Mouse (Mus musculus) layer of hippocampus, postnatal 14 days (tissue): ENCODE data around the gene Thsd4. TPM values are rescaled to one million over a fixed set of nuclear protein-coding genes. Genes with fewer than 3 reads are reported as not detected.
A peak's percentile ranks its signal among the peaks of the same experiment; 100 is the strongest.
"Not testable (repeated sequence)": the region's sequence is repeated elsewhere in the genome, so short reads cannot be mapped to it uniquely, and the experiment has no call there.

Source experiments
- DNase-seq, 2 experiments: peaks; one replicate each; pipeline ENCODE4 v3.0.0; 2021 to 2022; ENCODE audit warnings: low spot score in 2 of 2, mixed read lengths in 1 of 2
- total RNA-seq, 2 experiments: library from RNA; stranded (reverse); gene quantifications; 2 replicates each; pipeline ENCODE4 v1.2.3; 2021

Thsd4 gene
- total RNA-seq, 2 experiments from 2014 or later, result 36.4 to 37.8 TPM

DNA sequence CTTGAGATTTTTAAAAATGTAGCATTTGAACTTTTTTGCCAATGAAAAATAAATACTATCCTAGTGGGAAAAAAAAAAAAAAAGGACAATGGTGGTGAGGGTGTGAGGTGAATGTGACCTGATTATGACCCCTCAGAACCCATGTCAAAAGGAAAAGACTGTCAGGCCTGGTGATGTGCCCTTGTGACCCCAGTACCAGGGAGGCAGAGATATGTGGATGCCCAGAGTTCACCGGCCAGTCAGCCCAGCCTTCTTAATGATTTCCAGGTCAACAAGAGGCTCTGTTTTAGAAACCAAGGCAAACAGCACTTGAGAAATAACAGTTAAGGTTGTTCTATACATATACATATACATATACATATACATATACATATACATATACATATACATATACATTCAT, 501.4 kb downstream of the Thsd4 start:
- DNase-seq, result no peak

DNA sequence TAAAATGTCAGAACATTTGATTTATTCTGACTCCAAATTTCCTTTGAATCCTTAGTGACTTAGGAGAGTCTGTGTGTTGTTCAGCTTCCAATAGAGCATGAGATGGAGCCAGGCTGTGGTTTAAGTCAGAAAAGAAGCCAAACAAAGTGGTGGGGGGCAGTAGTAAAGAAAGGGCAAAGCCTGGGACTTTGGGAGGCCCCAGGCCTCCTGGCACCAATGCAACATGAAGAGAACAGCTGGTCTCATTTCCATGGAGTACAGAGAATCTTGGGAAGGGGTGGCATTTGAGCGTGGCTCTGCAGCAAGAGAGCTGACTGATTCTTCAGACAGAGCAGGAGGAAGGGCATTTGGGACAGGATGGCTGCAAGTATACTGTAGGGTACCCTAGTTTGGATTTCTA, 511.6 kb downstream of the Thsd4 start:
- no peak for DNase-seq

DNA sequence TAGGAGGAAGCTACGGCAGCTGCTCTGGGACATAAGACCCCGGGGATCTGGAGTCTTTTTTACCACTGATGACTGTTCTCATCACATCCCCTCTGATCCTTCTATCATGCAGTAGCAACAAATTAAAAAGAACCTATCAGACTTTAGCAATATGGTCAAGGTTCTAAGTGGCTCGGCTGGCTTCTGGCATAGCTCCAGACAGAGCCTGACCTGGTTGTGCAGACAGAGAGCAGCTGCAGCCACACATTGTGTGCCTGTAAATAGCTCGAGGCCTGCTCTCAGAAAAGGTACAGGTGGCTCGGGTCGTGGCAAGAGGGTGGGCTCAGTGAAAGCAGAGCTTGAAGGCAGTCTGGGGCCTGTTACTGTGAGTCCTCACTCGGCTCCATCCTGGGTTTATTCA, 512.9 kb downstream of the Thsd4 start:
- DNase-seq, result no peak

DNA sequence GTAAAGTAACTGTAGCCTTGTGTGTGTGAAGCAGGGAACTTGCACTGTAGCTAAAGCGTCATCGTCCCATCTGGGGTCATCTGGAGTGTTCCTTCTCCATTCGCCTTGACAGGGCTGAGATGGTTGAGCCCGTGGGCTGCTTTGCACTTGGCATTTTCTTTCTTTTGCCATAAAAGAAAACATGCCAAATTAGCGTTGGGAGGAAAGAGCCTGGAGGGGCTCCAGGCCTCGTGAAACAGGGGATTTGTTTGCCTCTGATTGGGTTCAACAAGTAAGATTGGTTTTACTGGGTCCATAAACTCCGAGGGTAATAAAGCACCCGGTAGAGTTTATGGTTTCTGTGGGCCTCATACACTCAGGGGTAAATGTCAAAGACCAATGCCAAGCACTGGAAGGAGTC, 519.5 kb downstream of the Thsd4 start:
- DNase-seq, result no peak

DNA sequence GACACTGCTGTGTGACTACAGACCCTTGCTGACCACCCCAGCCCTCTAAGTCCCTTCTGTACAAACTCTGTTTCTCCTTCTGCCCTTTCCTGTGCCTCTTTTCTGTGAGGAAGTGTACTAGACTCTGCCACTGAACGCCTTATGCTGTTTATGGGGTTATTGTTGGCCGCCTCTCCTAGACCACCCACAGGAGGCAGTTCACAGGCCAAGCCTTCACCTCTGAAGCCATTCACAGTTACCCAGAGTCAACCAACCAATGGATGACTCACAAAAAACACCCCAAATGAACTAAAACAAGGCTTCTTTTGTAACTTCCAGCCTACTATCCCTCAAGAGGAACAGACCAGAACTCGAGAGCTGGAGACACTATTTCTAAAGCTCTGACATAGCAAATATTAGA, 520.4 kb downstream of the Thsd4 start:
- DNase-seq, result no peak

DNA sequence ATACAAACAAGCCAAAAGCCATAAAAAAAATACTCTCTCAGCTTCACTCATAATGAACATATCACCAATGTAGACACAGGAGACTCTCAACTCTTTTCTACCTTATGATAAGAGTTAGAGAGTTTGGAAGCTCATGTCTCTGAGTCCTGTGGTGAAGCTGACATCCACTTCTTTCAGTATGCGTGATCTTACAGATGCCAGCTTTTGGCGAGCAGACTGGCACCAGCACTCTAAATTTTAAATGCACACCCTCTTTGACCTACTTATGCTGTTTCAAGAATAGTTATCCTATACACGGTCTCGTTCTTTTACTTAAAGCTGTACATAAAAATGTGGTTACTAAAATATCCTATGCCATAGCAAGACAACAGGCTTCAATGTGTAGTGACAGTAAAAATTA, 524.1 kb downstream of the Thsd4 start:
- DNase-seq, result no peak

DNA sequence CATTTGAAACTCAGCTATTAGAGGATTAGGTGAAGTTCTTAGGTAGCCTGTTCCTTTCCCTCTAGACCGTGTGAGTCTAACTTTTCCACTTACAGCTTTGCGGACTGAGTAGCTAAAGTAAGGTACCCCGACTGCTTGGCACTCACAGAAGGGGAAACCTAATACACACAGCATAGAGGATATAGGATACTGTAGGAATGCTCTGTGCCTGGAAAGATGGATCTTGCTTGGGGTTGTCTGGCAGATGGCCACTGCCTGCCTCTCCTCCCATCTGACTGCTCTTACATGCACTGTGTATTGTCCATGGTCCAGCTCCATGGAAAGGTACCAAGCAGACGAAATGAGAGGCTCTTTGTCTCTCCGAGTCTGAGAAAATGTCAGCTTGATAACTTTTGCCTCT, 530.4 kb downstream of the Thsd4 start:
- DNase-seq, result no peak

DNA sequence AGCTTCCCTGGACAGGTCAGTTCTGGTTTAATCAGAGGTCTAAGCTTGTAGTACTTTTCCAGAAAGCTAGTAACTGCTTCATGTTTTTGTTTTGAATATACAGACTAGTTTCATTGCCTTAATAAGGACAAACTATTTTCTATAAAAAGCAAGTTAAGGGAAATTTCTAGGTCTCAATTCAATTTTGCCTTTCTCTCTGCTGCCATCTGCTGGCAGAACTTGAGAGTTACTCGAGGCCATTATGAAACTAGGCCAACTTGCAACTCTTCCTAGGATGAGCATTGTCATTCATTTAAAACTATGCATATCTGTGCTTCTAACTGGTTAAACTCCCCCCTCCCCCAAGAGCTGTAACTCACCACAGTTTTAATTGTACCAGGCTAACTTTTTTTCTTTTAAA, 532.0 kb downstream of the Thsd4 start:
- DNase-seq, result peak; percentile 57 to 83

DNA sequence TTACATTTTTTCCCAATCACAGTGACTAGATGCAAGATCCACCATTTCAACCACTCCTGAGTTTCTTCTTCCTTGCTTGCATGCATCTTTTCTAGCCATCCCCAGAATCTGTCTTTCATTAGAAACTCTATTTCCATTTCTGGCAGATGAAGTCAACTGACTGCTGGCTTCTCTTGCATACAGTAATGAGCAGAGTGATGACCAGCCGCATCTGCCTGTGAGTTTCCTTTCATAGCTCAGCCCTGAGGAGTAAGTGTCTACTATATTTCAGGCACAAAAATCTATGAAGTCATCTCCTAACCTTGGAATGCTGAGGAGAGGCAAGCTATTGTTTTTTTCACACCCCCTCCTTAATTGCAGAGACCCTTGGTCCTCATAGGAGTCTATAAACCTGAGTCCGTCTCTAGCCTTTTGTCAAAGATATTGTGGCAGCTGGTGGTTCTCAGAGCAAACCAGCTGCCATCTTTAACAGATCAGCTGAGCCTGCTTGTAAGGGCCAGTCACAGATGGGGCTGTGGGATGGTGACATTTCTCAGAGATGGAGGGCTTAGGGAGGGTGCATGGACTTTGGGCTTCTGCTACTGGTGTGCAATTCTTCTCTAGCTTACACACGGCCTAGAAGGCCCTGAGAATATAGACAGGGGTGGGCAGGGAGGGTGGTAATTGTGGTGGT, 535.8 kb downstream of the Thsd4 start:
- peak in 1 of 2 experiments; percentile 28 for DNase-seq

DNA sequence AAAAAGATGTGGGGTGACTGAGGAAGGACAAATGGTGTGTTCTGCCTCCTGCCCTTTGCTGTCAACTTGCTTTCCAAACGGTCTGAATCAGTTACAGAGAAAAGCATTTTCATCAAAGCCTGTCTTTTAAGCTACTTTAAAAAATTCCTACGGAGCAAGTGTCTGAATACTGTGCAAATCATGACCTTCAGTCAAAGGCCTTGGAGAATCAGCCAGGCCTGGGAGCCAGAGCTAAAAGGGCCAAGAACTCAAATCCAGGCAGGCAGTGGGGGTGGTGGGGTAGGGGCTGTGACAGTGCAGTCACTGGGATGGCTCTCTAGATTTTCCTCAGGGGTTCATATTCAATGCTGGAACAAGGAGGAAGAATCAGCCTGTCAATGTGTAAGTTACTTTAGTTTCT, 540.7 kb downstream of the Thsd4 start:
- DNase-seq, result no peak

DNA sequence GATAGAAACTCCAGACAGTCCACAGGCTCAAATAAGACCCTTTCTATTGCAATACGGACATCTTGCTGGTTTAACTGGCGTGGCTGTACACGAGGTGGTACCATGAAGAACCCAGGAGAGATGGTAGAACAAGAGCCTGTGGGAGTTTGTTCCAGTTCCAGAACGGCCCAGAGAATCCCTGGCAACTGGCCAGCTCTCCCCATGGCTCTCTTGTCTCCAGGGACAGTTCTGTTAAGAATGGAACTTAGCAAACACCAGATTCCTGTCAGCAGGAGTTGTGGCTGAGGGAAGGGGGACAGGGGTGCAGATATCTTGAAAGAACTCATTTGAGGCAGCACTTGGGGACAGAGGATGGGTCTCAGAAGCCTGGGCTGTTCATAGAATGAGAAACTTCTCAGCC, 550.6 kb downstream of the Thsd4 start:
- DNase-seq, result no peak

DNA sequence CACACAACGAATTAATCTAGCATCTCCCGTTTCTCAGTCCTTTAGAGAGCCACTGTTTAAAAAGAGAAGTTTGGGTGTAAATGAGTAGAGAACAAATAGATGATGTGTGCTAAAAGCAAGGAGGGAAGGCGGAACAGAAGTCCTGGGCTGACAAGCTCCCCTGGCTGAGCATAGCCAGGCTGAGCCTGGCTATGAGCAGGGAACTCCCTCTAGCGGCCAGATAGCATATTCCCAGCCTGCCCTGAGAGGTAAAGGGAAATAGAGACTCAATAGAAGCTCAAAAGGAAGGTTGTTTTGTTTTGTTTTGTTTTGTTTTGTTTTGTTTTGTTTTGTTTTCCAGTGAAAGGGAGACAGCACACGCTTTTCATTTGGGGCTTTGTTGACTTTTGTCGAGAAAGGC, 552.5 kb downstream of the Thsd4 start:
- DNase-seq, result peak; percentile 44 to 77

DNA sequence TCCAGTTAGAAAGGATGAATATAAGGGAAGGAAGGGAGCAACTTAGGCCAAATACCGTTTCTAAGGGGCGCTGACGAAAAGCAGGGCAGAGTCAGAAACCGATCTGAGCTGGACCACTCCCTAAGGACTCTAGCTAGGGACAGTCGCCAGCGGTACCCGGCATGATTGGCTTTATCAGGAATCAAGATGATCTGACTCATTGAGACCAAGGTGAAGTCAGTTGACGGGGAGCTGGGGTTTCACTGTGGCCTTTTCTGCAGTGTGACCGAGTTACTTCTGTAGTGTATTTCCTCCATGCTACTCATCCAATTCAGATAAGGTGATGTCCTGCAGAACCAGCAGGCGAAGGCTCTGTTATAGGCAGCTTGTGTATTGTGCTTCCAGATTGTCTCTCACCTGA, 556.8 kb downstream of the Thsd4 start:
- no peak for DNase-seq

DNA sequence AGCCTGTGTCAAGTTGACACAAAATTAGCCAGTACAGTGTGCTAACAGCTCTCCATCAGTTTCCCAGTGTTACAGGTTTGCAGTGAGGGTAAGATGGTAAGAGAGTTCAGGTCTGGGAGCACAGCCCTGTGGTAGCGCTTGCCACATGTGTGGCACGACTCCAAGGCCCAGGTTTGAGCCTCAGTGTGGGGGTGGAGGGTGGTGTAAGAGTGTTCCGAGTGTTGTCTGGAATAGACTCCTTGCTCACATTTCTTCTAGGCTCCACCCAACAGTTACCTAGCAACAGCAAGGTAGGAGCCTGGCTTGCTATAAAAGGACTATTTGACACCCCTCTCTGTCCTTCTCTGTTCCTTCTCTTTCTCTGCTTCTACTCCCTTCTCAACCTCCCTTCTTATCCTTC, 557.5 kb downstream of the Thsd4 start:
- DNase-seq, result no peak

DNA sequence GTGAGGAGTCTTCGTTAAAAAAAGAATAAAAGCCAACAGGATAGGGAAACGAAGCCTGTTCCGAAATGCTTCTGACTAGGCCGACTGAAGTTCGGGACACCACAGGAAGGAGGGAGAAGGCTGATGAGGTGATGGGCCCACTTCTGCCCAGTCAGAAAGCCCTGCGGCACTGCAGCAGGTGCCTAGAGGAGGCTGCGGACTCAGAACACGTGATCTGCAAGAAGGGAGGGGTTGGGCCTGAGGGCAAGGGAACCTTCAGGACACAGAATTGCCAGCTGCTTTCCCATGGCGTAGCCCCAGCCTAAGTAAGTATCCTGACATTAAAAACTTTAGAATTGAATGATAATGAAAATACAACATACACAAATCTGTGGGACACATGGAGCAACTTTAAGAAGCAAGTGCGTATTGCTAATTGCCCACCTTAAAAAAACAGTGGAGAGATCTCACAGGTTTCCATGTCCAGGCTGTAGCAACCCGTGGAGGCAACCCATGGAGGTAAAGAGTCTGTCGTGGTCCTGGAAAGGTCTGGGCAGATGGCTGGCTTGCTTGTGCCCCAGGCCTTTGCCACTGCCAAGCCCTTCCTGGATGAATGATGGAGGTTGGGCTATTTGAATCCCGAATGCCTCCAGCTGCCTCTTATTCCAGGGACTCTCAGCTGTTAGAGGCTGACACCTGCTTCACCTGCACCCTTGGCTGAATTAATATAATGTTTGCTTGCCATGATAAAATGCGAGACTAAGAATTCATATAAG, 560.5 kb downstream of the Thsd4 start:
- no peak for DNase-seq

DNA sequence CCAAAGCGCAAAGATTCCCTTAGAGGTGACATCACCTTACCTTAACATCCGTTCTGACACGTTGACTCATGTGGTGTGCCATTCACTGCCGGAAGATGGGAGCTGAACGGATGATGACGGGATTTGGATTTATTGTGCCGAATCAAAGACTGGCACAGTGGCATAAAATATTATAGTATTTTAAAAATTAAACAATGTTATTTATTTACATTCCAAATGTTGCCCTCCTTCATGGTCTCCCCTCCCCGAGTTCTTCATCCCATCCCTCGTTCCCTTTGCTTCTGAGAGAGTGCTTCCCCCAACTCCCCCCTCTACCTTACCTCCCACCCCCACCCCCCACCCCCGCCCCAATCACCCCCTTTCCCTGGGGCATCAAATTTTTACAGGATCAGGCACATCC, 561.3 kb downstream of the Thsd4 start, which contains the start of gene Nr2e3:
Gene Nr2e3, minus strand, starts transcription at position 101 of the 400 bp plus-strand sequence.
- DNase-seq, result no peak

DNA sequence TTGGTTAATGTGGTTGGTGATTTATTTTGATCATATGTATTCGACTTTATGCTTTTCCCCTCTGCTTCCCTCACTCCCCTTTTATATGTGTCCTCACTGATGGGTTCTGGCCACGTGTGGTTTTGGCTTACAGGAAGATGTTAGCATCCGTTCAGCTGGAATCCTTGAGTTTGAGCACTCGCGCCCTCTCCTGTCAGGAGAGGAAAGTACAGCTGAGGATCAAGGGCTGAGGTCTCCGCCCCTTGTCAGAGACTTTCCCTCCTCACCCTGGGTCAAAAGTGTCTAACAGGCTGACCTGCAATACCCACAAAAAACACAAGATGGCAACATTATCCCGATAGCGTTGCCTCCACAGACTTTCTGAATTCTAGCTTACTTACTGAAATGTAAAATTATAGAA, 562.6 kb downstream of the Thsd4 start:
- DNase-seq, result peak; percentile 53 to 69

DNA sequence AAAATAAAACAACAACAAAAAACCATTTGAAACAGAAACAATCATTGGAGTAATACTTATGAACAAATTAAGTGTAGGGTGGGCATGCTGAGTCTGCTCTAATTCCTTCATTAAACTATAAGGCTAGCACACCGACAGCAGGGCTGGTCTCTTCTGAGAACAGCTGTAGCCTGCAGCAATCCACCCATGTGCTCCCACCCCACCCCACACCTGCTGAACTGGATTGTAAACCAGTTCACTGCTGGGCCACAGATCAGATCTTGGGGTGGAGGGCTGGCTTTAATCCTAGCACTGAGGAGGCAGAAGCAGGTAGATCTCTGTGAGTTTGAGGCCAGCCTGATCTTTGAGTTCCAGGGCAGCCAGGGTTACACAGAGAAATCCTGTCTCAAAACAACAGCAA, 563.7 kb downstream of the Thsd4 start:
- not testable (repeated sequence) for DNase-seq

DNA sequence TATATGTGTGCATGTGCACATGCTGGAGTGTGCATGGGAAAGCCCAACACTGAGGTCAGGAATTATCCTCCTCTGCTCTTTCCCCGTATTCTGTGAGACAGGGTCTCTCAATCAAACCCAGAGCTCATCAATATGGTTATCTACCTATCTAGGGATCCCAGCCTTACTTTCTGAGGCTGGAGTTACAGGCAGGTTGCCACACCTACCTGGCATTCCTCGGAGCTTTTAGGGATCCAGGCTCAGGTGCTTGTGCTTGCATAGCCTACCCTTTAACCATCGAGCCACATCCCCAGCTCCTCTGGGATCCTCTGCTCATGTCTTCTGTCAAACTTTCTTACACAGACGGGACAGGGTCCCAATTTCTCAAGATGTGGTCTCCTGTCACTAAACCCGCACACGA, 565.4 kb downstream of the Thsd4 start:
- DNase-seq, result no peak

DNA sequence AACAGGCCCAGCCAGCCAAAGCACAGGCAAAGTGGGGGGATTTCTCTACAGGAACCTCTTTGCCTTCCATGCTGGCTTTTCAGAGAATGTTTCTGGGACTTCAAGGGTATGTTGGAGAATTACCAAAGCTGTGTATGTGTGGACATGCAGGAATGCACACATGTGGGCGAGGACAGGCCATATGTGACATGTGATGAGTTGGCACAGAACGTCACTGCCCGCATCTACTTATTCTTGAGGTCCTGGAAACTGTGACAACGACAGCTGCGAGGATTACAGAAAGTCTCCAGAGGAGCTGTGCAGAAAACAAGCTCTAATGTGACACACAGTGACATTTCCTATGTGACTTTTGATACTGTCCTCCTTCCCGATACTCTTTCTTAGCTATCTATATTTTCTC, 566.2 kb downstream of the Thsd4 start:
- DNase-seq, result no peak

DNA sequence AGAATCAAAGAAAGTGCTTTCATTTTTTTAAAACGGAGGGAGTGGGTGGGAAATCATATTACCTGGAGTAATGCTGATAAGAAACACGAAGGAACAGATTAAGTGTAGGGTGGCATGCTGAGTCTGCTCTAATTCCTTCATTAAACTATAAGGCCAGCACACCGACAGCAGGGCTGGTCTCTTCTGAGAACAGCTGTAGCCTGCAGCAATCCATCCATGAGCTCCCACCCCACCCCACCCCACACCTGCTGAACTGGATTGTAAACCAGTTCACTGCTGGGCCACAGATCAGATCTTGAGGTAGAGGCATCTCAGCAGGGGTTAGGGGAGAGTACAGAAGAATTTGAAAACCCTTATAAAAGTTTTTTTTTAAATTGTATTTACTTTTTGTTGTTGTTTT, 566.6 kb downstream of the Thsd4 start:
- no peak for DNase-seq

DNA sequence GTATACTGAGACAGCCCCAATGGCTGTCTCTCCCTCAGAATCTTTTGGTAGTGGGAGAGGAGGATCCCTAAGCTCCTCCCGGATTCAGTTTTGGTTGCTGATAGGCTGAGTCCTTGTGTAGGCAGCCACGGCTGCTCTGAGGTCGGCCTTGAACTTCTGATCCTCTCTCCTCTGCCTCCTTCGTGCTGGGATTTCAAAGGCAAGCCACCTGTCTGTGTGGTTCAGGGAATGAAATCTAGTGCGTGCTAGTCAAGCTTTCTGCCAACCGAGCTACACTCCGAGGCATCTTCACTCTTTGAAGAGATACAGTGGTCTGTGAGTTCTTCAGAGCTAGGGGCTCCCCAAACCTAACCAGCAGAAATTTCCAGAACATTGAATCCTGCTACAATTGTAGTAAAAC, 568.3 kb downstream of the Thsd4 start:
- no peak for DNase-seq

DNA sequence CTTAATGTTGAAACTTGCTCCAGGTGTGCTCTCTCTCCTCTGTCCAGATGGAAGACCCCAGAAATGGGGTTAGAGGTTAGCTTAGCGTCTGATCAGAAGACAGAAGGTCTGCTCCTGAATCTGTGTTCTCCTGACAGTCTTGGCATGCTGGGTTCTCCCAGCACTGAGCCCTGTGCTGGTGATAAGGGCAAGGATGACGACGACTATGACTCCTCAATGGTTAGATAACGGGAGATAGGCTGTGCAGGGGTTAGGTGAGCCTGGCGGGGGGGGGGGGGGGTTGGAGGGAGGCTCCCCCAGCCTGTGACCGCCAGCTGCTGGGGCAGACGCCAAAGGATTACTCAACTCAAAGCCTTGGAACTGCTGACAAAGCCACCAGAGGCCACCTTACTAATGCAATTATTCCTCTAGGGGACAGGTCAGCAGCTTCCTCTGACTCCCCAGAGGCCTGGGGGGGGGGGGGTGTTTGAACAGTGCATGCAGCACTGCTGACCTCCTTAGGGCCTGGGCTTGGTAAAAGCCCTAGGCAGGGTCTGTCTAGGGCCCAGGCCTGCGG, 569.3 kb downstream of the Thsd4 start:
- DNase-seq, result no peak
